Mouse (Mus musculus): ENCODE results near the gene Lpin3. TPM values are rescaled to one million over a fixed set of nuclear protein-coding genes. Genes with fewer than 3 reads are reported as not detected.

Gene Lpin3
- polyA plus RNA-seq (2012; rRNA removed) (2.6 and 2.9 TPM in 2 replicates), polyA plus RNA-seq (2014; fragmentation: Nextera tagmentation; extraction: Ambion mirVana) (1.8 and 2.3 TPM in 2 replicates)

GRCm38 (mm10) chr2:160880453-160881195 lies at the start of gene Lpin3:
TSS of gene Lpin3 (plus strand) at chr2:160880670.
- no peaks in the 10 kb centered on the region for H3K27me3 ChIP-seq (ENCODE audit: control insufficient read depth, insufficient read depth, low read length)
- no peak within 1 kb of the TSS for H3K27ac ChIP-seq (replicated peaks; ENCODE audit: low read depth, low read length)
- 54% methylated on average over 13 of the region's 13 CpGs for WGBS
- H3K4me2 ChIP-seq (replicated peaks; ENCODE audit: low read depth, low read length, severe bottlenecking) = no peak within 1 kb of the TSS
- no peaks in the 10 kb centered on the region for H3K36me3 ChIP-seq (ENCODE audit: control insufficient read depth, insufficient read depth, low read length)
- H3K9me3 ChIP-seq (ENCODE audit: control insufficient read depth, low read length) = no peaks in the 10 kb centered on the region
- no peak for TF ChIP-seq POLR2A (IDR thresholded peaks at IDR 0.05; ENCODE audit: borderline replicate concordance, extremely low read depth, insufficient read depth, insufficient read length)
- no peak within 1 kb of the TSS for H3K9ac ChIP-seq (ENCODE audit: low read depth, low read length, severe bottlenecking)
- DNase-seq (ENCODE audit: low spot score) (no peak), ATAC-seq (ENCODE audit: low FRiP score, low read depth) (no peak)
- no peaks in the 10 kb centered on the region for H3K4me1 ChIP-seq (ENCODE audit: control insufficient read depth, insufficient read depth, low read length)
- no peak within 1 kb of the TSS for H3K4me3 ChIP-seq (replicated peaks; ENCODE audit: low read length)

GRCm38 (mm10) chr2:160840838-160841237 lies 39.6 kb upstream of the Lpin3 start:
- ATAC-seq (ENCODE audit: low FRiP score, low read depth) (no peak), DNase-seq (ENCODE audit: low spot score) (no peak)
- Histone ChIP-seq H3K4me1 (ENCODE audit: control insufficient read depth, insufficient read depth, low read length) (no peaks in the 10 kb centered on the region), H3K27ac (replicated peaks; ENCODE audit: low read depth, low read length) (no peak overlapping the region), H3K4me2 (replicated peaks; ENCODE audit: low read depth, low read length, severe bottlenecking) (no peak overlapping the region), H3K4me3 (replicated peaks; ENCODE audit: low read length) (no peak overlapping the region), H3K9me3 (ENCODE audit: control insufficient read depth, low read length) (no peaks in the 10 kb centered on the region), H3K36me3 (ENCODE audit: control insufficient read depth, insufficient read depth, low read length) (no peaks in the 10 kb centered on the region), H3K9ac (ENCODE audit: low read depth, low read length, severe bottlenecking) (no peak overlapping the region), H3K27me3 (ENCODE audit: control insufficient read depth, insufficient read depth, low read length) (no peaks in the 10 kb centered on the region)
- TF ChIP-seq POLR2A (IDR thresholded peaks at IDR 0.05; ENCODE audit: borderline replicate concordance, extremely low read depth, insufficient read depth, insufficient read length) = no peak

GRCm38 (mm10) chr2:160847664-160848063 lies 32.8 kb upstream of the Lpin3 start:
- H3K36me3 ChIP-seq (ENCODE audit: control insufficient read depth, insufficient read depth, low read length) = no peaks in the 10 kb centered on the region
- no peak for TF ChIP-seq POLR2A (IDR thresholded peaks at IDR 0.05; ENCODE audit: borderline replicate concordance, extremely low read depth, insufficient read depth, insufficient read length)
- H3K27me3 ChIP-seq (ENCODE audit: control insufficient read depth, insufficient read depth, low read length) = no peaks in the 10 kb centered on the region
- H3K4me1 ChIP-seq (ENCODE audit: control insufficient read depth, insufficient read depth, low read length) = no peaks in the 10 kb centered on the region
- no peak overlapping the region for H3K27ac ChIP-seq (replicated peaks; ENCODE audit: low read depth, low read length)
- no peaks in the 10 kb centered on the region for H3K9me3 ChIP-seq (ENCODE audit: control insufficient read depth, low read length)
- no peak overlapping the region for H3K4me3 ChIP-seq (replicated peaks; ENCODE audit: low read length)
- 53% methylated on average over 1 of the region's 1 CpGs for WGBS
- ATAC-seq (ENCODE audit: low FRiP score, low read depth) (no peak), DNase-seq (ENCODE audit: low spot score) (no peak)
- no peak overlapping the region for H3K4me2 ChIP-seq (replicated peaks; ENCODE audit: low read depth, low read length, severe bottlenecking)
- no peak overlapping the region for H3K9ac ChIP-seq (ENCODE audit: low read depth, low read length, severe bottlenecking)

GRCm38 (mm10) chr2:160848186-160848585 lies 32.3 kb upstream of the Lpin3 start:
- Histone ChIP-seq H3K36me3 (ENCODE audit: control insufficient read depth, insufficient read depth, low read length) (no peaks in the 10 kb centered on the region), H3K4me3 (replicated peaks; ENCODE audit: low read length) (no peak overlapping the region), H3K27ac (replicated peaks; ENCODE audit: low read depth, low read length) (no peak overlapping the region), H3K9me3 (ENCODE audit: control insufficient read depth, low read length) (no peaks in the 10 kb centered on the region), H3K27me3 (ENCODE audit: control insufficient read depth, insufficient read depth, low read length) (no peaks in the 10 kb centered on the region), H3K4me2 (replicated peaks; ENCODE audit: low read depth, low read length, severe bottlenecking) (no peak overlapping the region), H3K4me1 (ENCODE audit: control insufficient read depth, insufficient read depth, low read length) (no peaks in the 10 kb centered on the region), H3K9ac (ENCODE audit: low read depth, low read length, severe bottlenecking) (no peak overlapping the region)
- DNase-seq (ENCODE audit: low spot score) (no peak), ATAC-seq (ENCODE audit: low FRiP score, low read depth) (no peak)
- WGBS = 93% methylated on average over 2 of the region's 2 CpGs
- no peak for TF ChIP-seq POLR2A (IDR thresholded peaks at IDR 0.05; ENCODE audit: borderline replicate concordance, extremely low read depth, insufficient read depth, insufficient read length)

- no peak overlapping the region for H3K4me2 ChIP-seq (replicated peaks; ENCODE audit: low read depth, low read length, severe bottlenecking)
- no peak overlapping the region for H3K4me3 ChIP-seq (replicated peaks; ENCODE audit: low read length)
- ATAC-seq (ENCODE audit: low FRiP score, low read depth) (no peak), DNase-seq (ENCODE audit: low spot score) (no peak)
- 81% methylated on average over 3 of the region's 3 CpGs for WGBS
- TF ChIP-seq POLR2A (IDR thresholded peaks at IDR 0.05; ENCODE audit: borderline replicate concordance, extremely low read depth, insufficient read depth, insufficient read length) = no peak
- no peaks in the 10 kb centered on the region for H3K27me3 ChIP-seq (ENCODE audit: control insufficient read depth, insufficient read depth, low read length)
- H3K27ac ChIP-seq (replicated peaks; ENCODE audit: low read depth, low read length) = no peak overlapping the region
- no peaks in the 10 kb centered on the region for H3K36me3 ChIP-seq (ENCODE audit: control insufficient read depth, insufficient read depth, low read length)
- H3K9me3 ChIP-seq (ENCODE audit: control insufficient read depth, low read length) = no peaks in the 10 kb centered on the region
- H3K9ac ChIP-seq (ENCODE audit: low read depth, low read length, severe bottlenecking) = no peak overlapping the region
- no peaks in the 10 kb centered on the region for H3K4me1 ChIP-seq (ENCODE audit: control insufficient read depth, insufficient read depth, low read length)
Measured at GRCm38 (mm10) chr2:160849617-160850240, 30.7 kb upstream of the Lpin3 start.

All from limb, embryonic 14.5 days (tissue).